Mouse (Mus musculus) kidney, adult 8-10 months (tissue): ENCODE results near the gene Ywhaq.
A peak's percentile ranks its signal among the peaks of the same experiment; 100 is the strongest.
"Not testable (repeated sequence)": the region's sequence is repeated elsewhere in the genome, so short reads cannot be mapped to it uniquely, and the experiment has no call there.

Experiments used
- DNase-seq, 2 experiments: peaks; one replicate each; pipeline ENCODE4 v3.0.0; 2022

Gene Ywhaq

GRCm38 (mm10) chr12:21408789-21409367 is 8.6 kb downstream of the Ywhaq start:
- no peak for DNase-seq

GRCm38 (mm10) chr12:21402771-21403170 is 14.7 kb downstream of the Ywhaq start:
- no peak for DNase-seq

GRCm38 (mm10) chr12:21386201-21386600 is 31.2 kb downstream of the Ywhaq start:
- DNase-seq: no peak

- not testable (repeated sequence) for DNase-seq
These were observed 38.6 kb downstream of the Ywhaq start for GRCm38 (mm10) chr12:21378765-21379346.

- DNase-seq: no peak
These were observed 41.9 kb downstream of the Ywhaq start for GRCm38 (mm10) chr12:21375376-21376157.

- no peak for DNase-seq
These were observed 43.5 kb downstream of the Ywhaq start for GRCm38 (mm10) chr12:21373820-21374475.

GRCm38 (mm10) chr12:21373100-21373819 is 44.2 kb downstream of the Ywhaq start, which contains the start of gene Adam17:
TSS of gene Adam17 (minus strand) at chr12:21373632.
- peak; percentile 97 for DNase-seq

GRCm38 (mm10) chr12:21370035-21370611 is 47.3 kb downstream of the Ywhaq start:
- no peak for DNase-seq

- no peak for DNase-seq
These were observed 48.4 kb downstream of the Ywhaq start for GRCm38 (mm10) chr12:21369087-21369410.

- DNase-seq: no peak
These were observed 48.9 kb downstream of the Ywhaq start for GRCm38 (mm10) chr12:21368376-21369086.

- DNase-seq: no peak
These were observed 52.6 kb downstream of the Ywhaq start for GRCm38 (mm10) chr12:21364624-21365435.

- no peak for DNase-seq
These were observed 54.2 kb downstream of the Ywhaq start for GRCm38 (mm10) chr12:21363195-21363594.

GRCm38 (mm10) chr12:21362686-21363085 is 54.8 kb downstream of the Ywhaq start:
- DNase-seq: no peak

GRCm38 (mm10) chr12:21353681-21354080 is 63.8 kb downstream of the Ywhaq start:
- DNase-seq: no peak

- DNase-seq: no peak
These were observed 67.1 kb downstream of the Ywhaq start for GRCm38 (mm10) chr12:21350113-21350876.

GRCm38 (mm10) chr12:21346972-21347371 is 70.5 kb downstream of the Ywhaq start:
- no peak for DNase-seq

- DNase-seq: no peak
These were observed 76.8 kb downstream of the Ywhaq start for GRCm38 (mm10) chr12:21340674-21341073.
